9 mouse cellular contexts compared by ENCODE assay signal in the genomic region with DNA sequence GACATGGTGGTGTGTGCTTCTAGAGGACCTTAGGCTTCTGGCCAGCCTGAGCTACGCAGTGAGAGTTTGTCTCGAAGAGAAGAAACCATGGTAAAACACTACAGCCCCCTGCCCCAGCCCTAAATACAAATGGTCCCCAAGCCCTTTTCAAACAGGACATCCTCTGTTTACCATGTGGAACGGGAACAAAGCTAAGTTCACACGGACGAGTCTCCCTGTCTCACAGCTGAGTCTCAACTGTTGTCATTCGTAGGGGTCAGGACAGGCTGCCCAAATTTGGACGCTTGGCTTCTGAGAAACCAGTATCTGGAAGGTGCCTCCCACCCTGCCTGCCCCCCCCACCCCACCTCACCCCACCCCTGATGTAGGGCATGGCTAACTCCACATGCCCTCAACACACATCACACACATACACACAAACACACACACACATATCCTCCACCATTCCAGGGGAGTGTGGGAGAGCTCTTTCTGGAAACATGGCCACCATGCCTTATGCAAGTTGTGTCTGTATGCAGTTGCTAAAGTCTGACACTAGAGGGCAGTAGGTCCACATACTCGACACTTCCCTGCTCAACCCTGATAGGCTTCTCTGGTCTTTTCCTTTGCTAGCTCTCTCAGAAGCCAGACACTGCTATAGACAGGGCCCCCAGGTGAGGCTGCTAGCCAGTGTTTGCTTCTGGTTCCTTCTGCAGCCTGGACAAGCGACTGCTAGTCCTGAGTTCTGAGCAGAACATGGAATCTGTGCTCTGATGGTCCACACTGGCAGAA. TPM values are rescaled to one million over a fixed set of nuclear protein-coding genes. Genes with fewer than 3 reads are reported as not detected.
A peak's percentile ranks its signal among the peaks of the same experiment; 100 is the strongest.
DNase-seq lines count a peak whose midpoint lies in the region; ATAC-seq lines count a peak whose summit lies in the region.
"Not testable (repeated sequence)": the region's sequence is repeated elsewhere in the genome, so short reads cannot be mapped to it uniquely, and the experiment has no call there.
"Had no signal": no experiment of that assay in that cellular context is flagged by ENCODE, and none has a peak within 500 bp of the region (broad histone marks: within the 10 kb centered on the region; RNA-seq: fewer than 3 reads in every experiment).

No protein-coding gene starts in this region.

- not testable (repeated sequence) for H3K27me3 ChIP-seq in intestine, embryonic 14.5 days (replicated peaks; ENCODE audit: control insufficient read depth, insufficient read depth, low read length)

- peak; percentile 22 for DNase-seq in adrenal gland, adult 8-10 months
- DNase-seq in embryo, embryonic 11 days: peak; percentile 41
- peak; percentile 43 to 68 for DNase-seq in heart, adult 18-20 months
- peak; percentile 52 for DNase-seq in intestine, embryonic 14.5 days (ENCODE audit: low spot score)
- DNase-seq in layer of hippocampus, postnatal 36 days: peak; percentile 32 to 35
- DNase-seq in lung, postnatal 10 days: peak; percentile 64
- peak; percentile 66 for DNase-seq in retina, adult 2 months (ENCODE audit: low read depth, low spot score)
- peak; percentile 20 for DNase-seq in urinary bladder, postnatal 14 days (ENCODE audit: low spot score)

- not testable (repeated sequence) for H3K27ac ChIP-seq in intestine, embryonic 14.5 days (ENCODE audit: low read depth)

- H3K36me3 ChIP-seq in intestine, embryonic 14.5 days (ENCODE audit: control insufficient read depth, insufficient read depth, low read length): not testable (repeated sequence)

- peak; percentile 71 for ATAC-seq in intestine, embryonic 14.5 days (replicated peaks; ENCODE audit: low FRiP score, low TSS enrichment, low read depth)

- not testable (repeated sequence) for H3K4me1 ChIP-seq in intestine, embryonic 14.5 days (replicated peaks; ENCODE audit: control insufficient read depth, insufficient read depth, low read length)

- H3K9me3 ChIP-seq in intestine, embryonic 14.5 days (ENCODE audit: control insufficient read depth, low read length): not testable (repeated sequence)

- not testable (repeated sequence) for H3K4me3 ChIP-seq in intestine, embryonic 14.5 days (ENCODE audit: low read depth, low read length)

- H3K4me2 ChIP-seq in intestine, embryonic 14.5 days (ENCODE audit: low read length): not testable (repeated sequence)

- 63% methylated on average over 9 of the region's 9 CpGs for WGBS in intestine, embryonic 14.5 days

- H3K9ac ChIP-seq in intestine, embryonic 14.5 days (ENCODE audit: low read length): not testable (repeated sequence)

RNA-seq across cellular contexts. Expression of a gene that starts 17.2 kb away (rescaled TPM):
- under 1 TPM in 1 of 4 experiments, not detected in 3; 0.25 TPM for total RNA-seq in adrenal gland, adult 8-10 months (2022)
- not detected for total RNA-seq in heart, adult 18-20 months (2021)
- polyA plus RNA-seq in intestine, embryonic 14.5 days (2014; fragmentation: Nextera tagmentation; extraction: Ambion mirVana): not detected in 2 replicates
- total RNA-seq in layer of hippocampus, postnatal 36 days (2021): not detected
- polyA plus RNA-seq: forebrain, embryonic 10.5 days had no signal
